Mouse (Mus musculus) neural tube, embryonic 14.5 days (tissue): Measurements from ENCODE around the gene Gm11037. TPM values are rescaled to one million over a fixed set of nuclear protein-coding genes. Genes with fewer than 3 reads are reported as not detected.

Source experiments
- ATAC-seq: fragments of 200-750 bp; cut with Nextera tagmentation; 2 replicates; pipeline ENCODE4 v1.8.0; 2017; ENCODE audit warnings: low read depth, mild to moderate bottlenecking, moderate TSS enrichment, moderate library complexity
- H3K27ac ChIP-seq: fragments of 300-500 bp; sonication (generic); 2 replicates; pipeline ENCODE4 v1.5.1; 2014; ENCODE audit warnings: low read depth, mild to moderate bottlenecking, control low read depth, low read length, moderate library complexity, mixed read lengths
- H3K27me3 ChIP-seq: fragments of 300-500 bp; sonication (generic); 2 replicates; pipeline ENCODE4 v1.6.1; 2014; ENCODE audit warnings: low read length; ENCODE audit not compliant: control insufficient read depth, insufficient read depth
- H3K36me3 ChIP-seq: fragments of 300-500 bp; sonication (generic); 2 replicates; pipeline ENCODE4 v1.6.1; 2014; ENCODE audit warnings: low read length, mixed read lengths; ENCODE audit not compliant: control insufficient read depth, insufficient read depth
- H3K4me1 ChIP-seq: fragments of 300-500 bp; sonication (generic); 2 replicates; pipeline ENCODE4 v1.6.1; 2014; ENCODE audit warnings: low read length; ENCODE audit not compliant: control insufficient read depth, insufficient read depth
- H3K4me2 ChIP-seq: fragments of 300-500 bp; sonication (generic); 2 replicates; pipeline ENCODE4 v1.6.1; 2014; ENCODE audit warnings: mild to moderate bottlenecking, low read depth, low read length, control low read depth
- H3K4me3 ChIP-seq: fragments of 300-500 bp; sonication (generic); 2 replicates; pipeline ENCODE4 v1.5.1; 2014; ENCODE audit warnings: low read depth, low read length, control low read depth, mixed read lengths
- H3K9ac ChIP-seq: fragments of 300-500 bp; sonication (generic); replicated peaks from 2 replicates; pipeline ENCODE4 v1.6.1; 2014; ENCODE audit warnings: low read depth, mild to moderate bottlenecking, control low read depth, low read length, mixed read lengths
- H3K9me3 ChIP-seq: fragments of 300-500 bp; sonication (generic); 2 replicates; pipeline ENCODE4 v1.6.1; 2016; ENCODE audit warnings: low read length; ENCODE audit not compliant: control insufficient read depth
- WGBS: fragments of 180-500 bp; shearing (Covaris S2); extraction: QIAGEN DNeasy Blood & Tissue Kit; methylation state at CpG from one replicate; pipeline ENCODE4 v1.1.7; 2014; 5-methylcytosine and 5-hydroxymethylcytosine counted together
- polyA plus RNA-seq: library from polyadenylated mRNA; unstranded; fragments of >200 nt; fragmentation: Nextera tagmentation; extraction: Ambion mirVana; gene quantifications from 2 replicates; pipeline ENCODE4 v1.2.1, GENCODE M21; 2014

The Gm11037 gene
- polyA plus RNA-seq, 1 experiment from 2014 or later, result not detected

DNA sequence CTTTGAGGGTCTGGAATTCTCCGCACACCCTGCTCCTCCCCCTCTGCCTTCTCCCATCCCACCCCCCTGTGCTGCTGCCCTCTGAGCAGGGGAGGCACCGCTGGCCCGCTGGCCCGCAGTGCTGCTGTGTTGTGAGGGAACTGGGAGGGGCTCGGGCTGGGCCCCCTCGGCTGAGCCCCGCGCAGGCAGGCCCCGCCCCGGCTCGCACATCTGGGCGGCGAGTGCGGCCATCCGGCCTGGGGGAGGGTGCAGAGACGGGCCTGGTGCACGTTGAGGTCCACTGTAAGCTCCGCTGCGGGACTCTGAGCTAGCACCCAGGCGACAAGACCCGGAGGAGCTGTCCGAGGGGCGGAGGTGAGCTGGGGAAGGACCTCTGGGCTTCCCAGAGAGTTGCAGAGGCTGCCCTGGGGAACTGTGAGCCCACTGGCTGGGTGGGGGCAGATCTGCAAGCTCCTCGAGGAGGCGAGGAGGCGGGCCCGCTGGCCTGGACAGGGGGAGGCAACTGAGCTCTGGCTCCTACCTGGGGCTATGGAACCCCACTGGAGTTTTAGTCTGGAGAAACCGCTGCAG, 6.1 kb upstream of the Gm11037 start, which contains the start of gene Hspa12b:
TSS of gene Hspa12b (plus strand) at position 120 of the 570 bp plus-strand sequence.
- no peaks in the 10 kb centered on the region for H3K27me3 ChIP-seq
- peak within 1 kb of the TSS; percentile 34 for H3K4me3 ChIP-seq
- H3K4me1 ChIP-seq, result peaks cover 8% of the 10 kb centered on the region
- no peaks in the 10 kb centered on the region for H3K36me3 ChIP-seq
- WGBS, result under 1% methylated on average over 28 of the region's 28 CpGs
- H3K27ac ChIP-seq, result peak within 1 kb of the TSS; percentile 44
- peak within 1 kb of the TSS; percentile 63 for H3K9ac ChIP-seq
- H3K9me3 ChIP-seq, result no peaks in the 10 kb centered on the region
- peak; percentile 90 for ATAC-seq
- H3K4me2 ChIP-seq, result peak within 1 kb of the TSS; percentile 81

DNA sequence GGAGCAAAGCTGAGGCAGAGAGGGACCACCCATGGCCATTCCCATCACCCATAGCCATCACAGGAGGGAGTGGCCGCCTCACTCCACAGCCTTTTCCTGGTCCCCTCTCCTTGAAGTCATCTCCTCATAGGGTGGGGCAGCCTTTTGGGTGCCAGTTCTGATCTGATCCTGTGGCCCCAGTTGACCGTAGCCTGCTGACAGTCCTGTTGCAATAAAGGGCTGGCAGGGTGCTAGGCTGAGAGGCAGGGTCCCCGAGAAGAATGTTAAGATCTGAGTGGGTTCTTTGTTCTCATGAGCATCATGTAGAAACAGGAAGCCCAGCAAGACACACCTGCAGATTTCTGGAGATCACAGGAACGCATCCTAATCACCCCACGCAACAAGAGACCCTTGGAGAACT, 5.1 kb upstream of the Gm11037 start:
- no peak overlapping the region for H3K4me3 ChIP-seq
- no peak for ATAC-seq

DNA sequence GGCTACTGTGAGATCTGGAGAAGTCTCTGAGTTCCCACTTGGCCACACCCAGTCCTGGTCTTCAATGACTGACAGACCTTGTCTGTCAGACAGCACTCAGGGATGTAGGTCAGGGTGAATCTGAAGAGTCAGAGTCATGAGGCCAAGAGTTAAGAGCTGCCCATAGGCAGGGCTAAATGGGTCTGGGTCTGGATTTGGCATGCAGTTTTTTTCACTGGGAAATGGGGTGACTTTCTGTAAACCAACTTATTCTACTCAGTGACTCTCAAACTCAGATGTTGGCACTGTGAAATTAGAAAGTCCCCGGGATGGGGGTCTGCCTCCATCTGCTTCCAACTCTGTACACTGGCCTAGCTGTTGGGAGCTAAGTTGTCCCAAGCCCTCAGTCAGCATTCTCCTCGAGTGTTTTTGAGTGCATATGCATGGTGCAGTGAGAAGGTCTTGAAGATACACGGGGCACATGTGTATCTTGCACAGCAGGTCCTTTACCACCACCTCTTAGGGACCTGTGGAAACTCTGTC, 4.6 kb upstream of the Gm11037 start:
- H3K4me1 ChIP-seq, result peaks cover 8% of the 10 kb centered on the region
- no peak overlapping the region for H3K4me2 ChIP-seq
- H3K27ac ChIP-seq, result no peak overlapping the region
- no peak overlapping the region for H3K9ac ChIP-seq
- H3K27me3 ChIP-seq, result no peaks in the 10 kb centered on the region
- no peaks in the 10 kb centered on the region for H3K36me3 ChIP-seq
- 85% methylated on average over 3 of the region's 3 CpGs for WGBS
- no peaks in the 10 kb centered on the region for H3K9me3 ChIP-seq
- no peak for ATAC-seq
- H3K4me3 ChIP-seq, result no peak overlapping the region

More for the DNA sequence above, 5.1 kb upstream of the Gm11037 start:
- Histone ChIP-seq H3K9me3 (no peaks in the 10 kb centered on the region), H3K27ac (no peak overlapping the region), H3K36me3 (no peaks in the 10 kb centered on the region), H3K9ac (no peak overlapping the region), H3K4me2 (no peak overlapping the region), H3K4me1 (peaks cover 8% of the 10 kb centered on the region), H3K27me3 (no peaks in the 10 kb centered on the region)
- WGBS, result 82% methylated on average over 5 of the region's 5 CpGs

DNA sequence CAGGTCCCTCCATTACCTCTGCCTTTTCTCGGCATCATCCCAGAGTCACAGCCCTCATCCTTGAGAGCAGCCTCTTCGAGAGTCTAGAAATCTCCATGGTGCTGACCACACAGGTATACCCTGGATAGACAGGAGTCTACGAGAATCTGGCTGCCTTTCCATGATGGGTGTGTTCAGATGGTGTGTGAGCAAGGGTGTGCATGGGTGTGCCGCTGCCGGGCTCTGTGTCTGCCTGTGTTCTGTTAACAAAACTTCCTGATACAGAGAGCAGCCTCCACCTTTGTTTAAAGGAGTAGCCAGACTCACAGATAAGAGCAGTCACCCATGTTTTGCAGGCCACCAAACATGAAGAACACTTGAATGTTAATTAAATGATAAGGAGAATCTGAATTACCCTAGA, 3.5 kb upstream of the Gm11037 start:
- H3K27ac ChIP-seq, result no peak overlapping the region
- no peaks in the 10 kb centered on the region for H3K36me3 ChIP-seq
- H3K9ac ChIP-seq, result no peak overlapping the region
- ATAC-seq, result no peak
- WGBS, result 84% methylated on average over 5 of the region's 5 CpGs
- H3K9me3 ChIP-seq, result no peaks in the 10 kb centered on the region
- H3K4me1 ChIP-seq, result peaks cover 8% of the 10 kb centered on the region
- no peaks in the 10 kb centered on the region for H3K27me3 ChIP-seq
- no peak overlapping the region for H3K4me3 ChIP-seq
- no peak overlapping the region for H3K4me2 ChIP-seq

DNA sequence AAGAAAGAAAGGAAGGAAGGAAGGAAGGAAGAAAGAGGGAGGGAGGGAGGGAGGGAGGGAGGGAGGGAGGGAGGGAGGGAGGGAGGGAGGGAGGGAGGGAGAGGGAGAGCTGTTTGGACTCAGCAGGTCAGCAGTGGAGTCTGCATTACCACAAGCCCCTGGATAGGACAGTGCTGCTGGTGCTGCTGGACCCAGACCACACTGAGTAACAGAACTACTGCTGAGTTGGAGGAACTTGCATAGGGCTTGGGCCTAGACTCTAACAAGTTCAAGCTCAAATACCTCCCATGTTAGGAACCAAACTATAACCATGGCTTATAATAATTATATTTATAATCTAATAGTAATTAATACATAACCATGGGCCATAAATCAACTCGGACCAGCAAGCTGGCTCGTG, 2.4 kb upstream of the Gm11037 start:
- Histone ChIP-seq H3K9ac (no peak overlapping the region), H3K4me1 (peaks cover 8% of the 10 kb centered on the region), H3K4me3 (no peak overlapping the region), H3K27me3 (no peaks in the 10 kb centered on the region), H3K9me3 (no peaks in the 10 kb centered on the region), H3K36me3 (no peaks in the 10 kb centered on the region), H3K27ac (no peak overlapping the region), H3K4me2 (no peak overlapping the region)
- no peak for ATAC-seq
- 75% methylated on average over 2 of the region's 2 CpGs for WGBS

DNA sequence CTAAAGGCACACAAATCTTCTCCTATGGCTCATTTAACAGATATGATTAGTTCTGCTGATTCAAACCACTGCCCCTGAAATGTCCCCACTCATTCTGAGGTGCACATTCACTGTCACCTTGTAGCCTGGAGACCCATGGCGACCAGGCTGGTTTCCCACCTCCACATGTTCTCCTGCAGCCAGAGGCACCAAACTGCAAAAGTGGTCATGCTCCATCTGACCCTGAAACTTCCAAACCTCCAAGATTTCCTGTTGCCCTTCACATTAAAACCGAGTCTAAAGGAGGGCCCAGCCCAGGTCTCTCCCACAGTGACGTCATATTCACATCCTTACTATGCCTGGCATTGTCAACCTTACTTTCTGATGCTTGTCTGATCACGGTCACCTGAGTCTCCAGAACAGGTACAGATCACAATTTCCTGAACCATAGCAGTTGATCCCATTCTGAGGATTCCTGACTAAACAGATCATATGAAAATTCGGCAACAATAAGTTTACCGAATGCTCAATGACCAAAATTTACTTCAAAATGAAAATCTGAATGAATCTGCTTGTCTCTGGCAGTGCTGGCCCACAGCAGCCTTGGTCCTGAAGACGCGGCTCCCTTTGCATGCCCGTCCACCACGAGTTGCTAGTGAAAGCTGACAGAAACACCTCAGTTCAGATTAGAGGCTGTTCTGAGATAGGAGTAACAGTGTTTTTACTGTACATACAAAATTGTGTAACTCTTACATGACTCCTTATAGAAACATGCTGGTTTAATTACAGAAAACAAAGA, 997 bp upstream of the Gm11037 start:
- Histone ChIP-seq H3K4me1 (peaks cover 3% of the 10 kb centered on the region), H3K9me3 (no peaks in the 10 kb centered on the region), H3K4me2 (no peak overlapping the region), H3K27ac (no peak overlapping the region), H3K4me3 (no peak overlapping the region), H3K9ac (no peak overlapping the region), H3K36me3 (no peaks in the 10 kb centered on the region), H3K27me3 (no peaks in the 10 kb centered on the region)
- WGBS, result 81% methylated on average over 10 of the region's 10 CpGs
- ATAC-seq, result no peak

DNA sequence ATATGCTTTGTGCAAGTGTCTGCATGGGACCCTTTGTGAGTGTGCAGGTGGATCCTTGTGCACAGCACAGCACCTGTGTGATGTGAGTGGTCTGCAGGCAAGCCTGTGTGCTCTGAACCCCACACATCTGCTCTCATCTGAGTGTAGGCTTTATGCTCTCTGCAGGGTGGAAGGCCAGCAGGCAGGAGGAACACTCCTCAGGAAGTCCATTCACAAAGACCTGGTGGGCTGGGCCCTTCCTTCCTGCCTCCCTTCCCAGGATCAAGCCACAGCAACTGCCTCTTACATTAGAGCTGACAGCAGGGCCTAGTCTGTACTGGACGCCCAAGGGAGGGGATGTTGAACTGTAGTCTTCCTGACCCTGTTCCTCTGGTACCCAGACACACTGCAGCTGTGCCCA, 1.1 kb downstream of the Gm11037 start:
- H3K9me3 ChIP-seq, result no peaks in the 10 kb centered on the region
- H3K36me3 ChIP-seq, result no peaks in the 10 kb centered on the region
- WGBS, result 81% methylated on average over 1 of the region's 1 CpGs
- ATAC-seq, result no peak
- H3K9ac ChIP-seq, result 0 out of 2 replicates have a peak overlapping the region, but pooled peaks have one; percentile 3
- no peak overlapping the region for H3K4me3 ChIP-seq
- H3K27me3 ChIP-seq, result no peaks in the 10 kb centered on the region
- H3K4me1 ChIP-seq, result no peaks in the 10 kb centered on the region
- no peak overlapping the region for H3K27ac ChIP-seq
- H3K4me2 ChIP-seq, result no peak overlapping the region

DNA sequence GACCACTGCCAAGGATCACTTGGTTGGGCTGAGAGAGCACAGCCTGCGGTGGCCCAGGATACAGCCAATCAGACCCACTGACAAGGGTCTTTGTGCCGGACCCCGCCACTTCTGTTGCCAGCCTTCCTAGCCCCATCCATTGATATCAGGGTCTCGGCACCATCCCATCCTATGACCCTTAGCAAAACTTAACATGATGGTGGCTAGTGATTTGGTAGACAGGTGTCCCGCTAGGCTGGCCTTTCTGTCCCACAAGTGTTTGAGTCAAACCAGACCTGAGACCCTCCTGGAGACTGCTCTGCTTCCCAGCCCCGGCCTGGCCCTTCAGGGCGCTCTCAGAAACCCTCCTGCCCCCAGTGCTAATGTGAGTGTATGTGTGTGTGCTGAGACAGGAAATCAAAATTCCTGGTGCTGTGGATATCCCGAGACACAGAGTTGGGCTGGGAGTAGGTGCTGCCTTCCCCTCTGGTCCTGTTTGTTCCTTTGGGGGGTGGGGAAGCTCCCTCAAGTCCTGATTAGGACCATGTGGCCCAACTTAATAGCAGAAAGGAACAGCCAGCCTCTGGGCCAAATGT, 1.6 kb downstream of the Gm11037 start:
- H3K27ac ChIP-seq, result no peak overlapping the region
- 92% methylated on average over 8 of the region's 8 CpGs for WGBS
- H3K9me3 ChIP-seq, result no peaks in the 10 kb centered on the region
- H3K27me3 ChIP-seq, result no peaks in the 10 kb centered on the region
- no peak for ATAC-seq
- no peak overlapping the region for H3K4me2 ChIP-seq
- no peaks in the 10 kb centered on the region for H3K36me3 ChIP-seq
- no peak overlapping the region for H3K4me3 ChIP-seq
- no peaks in the 10 kb centered on the region for H3K4me1 ChIP-seq
- 0 out of 2 replicates have a peak overlapping the region, but pooled peaks have one; percentile 3 for H3K9ac ChIP-seq
